Mouse (Mus musculus) embryo, embryonic 11.5 days (tissue): Measurements from ENCODE around the gene Ctcf.

ENCODE experiments used
- DNase-seq: peaks from one replicate; pipeline ENCODE4 v3.0.0-alpha.2; 2012; ENCODE audit warnings: low read depth, low spot score

Ctcf gene

DNA sequence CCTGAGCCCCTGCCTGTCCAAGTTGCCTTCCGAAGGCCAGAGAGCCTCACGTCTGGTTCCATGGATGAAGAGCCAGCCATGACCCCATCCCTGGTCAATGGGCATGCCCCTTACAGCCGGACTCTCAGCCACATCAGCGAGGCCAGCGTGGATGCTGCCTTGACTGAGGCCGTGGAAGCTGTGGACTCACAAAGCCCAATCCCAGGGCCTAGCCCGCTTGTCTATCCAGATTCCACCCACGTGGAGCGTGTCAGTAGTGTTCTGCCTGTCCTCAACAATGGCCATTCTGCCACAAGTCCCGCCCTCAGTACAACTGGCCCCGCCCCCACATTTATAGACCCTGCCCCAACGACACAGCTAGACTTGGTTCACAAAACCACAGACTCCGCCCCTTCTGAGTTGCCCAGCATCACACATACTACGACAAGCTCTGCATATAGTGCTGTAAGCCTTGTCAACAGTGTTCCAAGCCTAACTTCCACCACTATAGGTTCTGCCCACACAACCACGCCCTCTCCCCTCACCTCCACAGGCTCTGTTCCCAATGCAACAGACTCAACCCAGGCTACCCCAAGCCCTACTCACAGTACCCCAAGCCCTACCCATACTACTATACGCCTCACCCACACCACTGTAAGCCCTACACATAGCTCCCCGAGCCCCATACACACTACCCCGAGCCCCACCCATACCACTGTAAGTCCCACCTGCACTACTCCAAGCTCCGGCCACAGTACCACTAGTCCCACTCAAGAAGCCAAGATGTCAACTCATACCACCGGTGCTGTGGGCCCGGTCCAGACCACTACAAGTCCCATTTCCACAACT lies 18.7 kb upstream of the Ctcf start:
- no peak for DNase-seq

- no peak for DNase-seq
Observed at GRCm38 (mm10) chr8:105618279-105618634, 18.1 kb upstream of the Ctcf start.

- DNase-seq, result no peak
Observed at GRCm38 (mm10) chr8:105618892-105619591, 17.3 kb upstream of the Ctcf start.

- DNase-seq, result no peak
Observed at GRCm38 (mm10) chr8:105620211-105620610, 16.2 kb upstream of the Ctcf start.

DNA sequence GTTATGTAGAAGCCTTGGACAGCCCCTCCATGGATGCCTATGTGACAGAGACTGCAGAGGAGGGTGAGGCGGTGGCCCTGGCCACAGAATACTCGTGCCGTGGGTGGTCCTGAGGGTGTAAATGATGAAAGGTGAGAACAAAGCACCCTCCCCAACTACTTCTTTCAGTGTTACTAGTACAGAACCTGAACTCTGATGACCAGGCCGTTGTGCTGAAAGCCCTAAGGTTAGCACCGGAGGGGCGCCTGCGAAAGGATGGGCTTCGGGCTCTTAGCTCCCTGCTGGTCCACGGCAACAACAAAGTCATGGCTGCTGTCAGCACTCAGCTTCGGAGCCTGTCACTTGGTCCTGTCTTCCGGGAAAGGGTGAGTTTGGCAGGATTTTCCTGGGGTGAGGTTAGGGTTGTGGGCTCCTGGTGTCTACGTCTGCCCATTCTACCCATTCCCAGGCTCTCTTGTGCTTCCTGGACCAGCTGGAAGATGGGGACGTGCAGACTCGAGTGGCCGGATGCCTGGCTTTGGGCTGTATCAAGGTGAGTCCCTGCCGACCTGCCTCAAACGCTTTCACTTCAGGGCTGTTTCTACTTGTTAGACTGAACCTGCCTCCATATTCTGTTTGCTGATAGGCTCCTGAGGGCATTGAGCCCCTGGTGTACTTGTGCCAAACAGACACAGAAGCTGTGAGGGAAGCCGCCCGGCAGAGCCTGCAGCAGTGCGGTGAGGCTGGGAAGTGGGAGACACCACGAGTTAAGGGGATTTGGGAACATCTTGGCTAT lies 15.2 kb upstream of the Ctcf start:
- no peak for DNase-seq

- no peak for DNase-seq
Observed at GRCm38 (mm10) chr8:105621841-105622240, 14.5 kb upstream of the Ctcf start.

DNA sequence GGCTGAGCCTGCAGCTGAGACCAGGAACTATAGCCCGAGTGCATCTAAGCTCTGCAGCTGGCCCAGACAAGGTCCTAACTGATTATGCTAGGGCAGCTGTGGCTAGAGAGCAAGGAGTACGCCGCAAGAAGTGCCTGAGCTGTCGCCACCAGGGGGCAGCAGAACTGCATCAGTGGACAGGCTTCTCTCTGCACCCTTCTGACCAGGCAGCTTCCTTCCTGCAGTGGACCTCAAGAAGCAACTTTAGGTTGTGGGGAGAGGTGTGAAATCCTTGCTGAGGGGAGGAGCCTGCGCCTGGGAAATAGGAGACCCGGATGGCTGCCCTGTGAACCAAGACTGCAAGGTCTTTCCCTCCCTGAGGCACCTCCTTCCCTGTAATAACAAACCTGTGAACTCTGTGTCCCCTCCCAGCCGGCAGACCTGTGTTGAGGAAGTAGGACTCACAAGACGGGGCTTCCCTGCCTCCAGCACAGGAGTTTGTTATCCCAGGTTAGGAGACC lies 13.9 kb upstream of the Ctcf start:
- peak; percentile 94 for DNase-seq

DNA sequence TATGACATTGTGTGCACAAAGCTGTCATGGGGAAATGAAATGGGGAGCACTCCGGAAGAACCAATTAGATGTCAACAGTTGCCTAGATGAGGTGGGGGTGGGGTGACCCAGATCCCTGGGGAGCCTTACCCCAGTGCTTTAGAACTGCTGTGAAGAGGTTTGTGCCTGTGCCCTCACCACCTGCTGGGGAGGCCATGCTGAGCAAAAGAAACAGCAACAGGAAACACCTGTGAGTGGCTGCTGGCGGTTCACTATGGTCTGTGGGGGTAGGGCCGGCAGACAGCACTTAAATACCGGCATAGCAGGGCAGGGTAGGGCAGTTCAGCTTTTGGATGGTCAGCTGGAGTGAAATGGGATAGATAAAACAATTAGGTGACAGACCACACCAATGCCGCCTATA lies 13.2 kb upstream of the Ctcf start:
- no peak for DNase-seq

- no peak for DNase-seq
Observed at GRCm38 (mm10) chr8:105623679-105624245, 12.6 kb upstream of the Ctcf start.

DNA sequence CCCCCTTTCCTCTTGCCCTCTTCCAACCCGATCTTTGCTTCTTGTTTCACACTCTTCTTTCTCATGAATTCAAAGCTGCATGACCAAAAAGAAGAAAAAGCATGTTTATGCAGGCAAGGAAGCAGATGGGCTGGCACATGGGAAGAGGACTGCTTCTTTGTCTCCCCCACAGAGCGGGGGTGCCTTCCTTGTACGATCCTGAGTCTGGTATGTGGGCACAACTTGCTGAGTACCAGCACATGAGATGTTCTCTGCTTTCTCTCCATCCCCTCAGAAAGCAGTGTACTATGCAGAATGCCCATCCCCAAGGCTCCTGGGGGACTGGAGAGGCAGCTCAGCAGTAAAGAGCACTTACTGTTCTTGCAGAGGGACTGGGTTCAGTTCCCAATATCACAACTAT lies 12.0 kb upstream of the Ctcf start:
- no peak for DNase-seq

- DNase-seq, result no peak
Observed at GRCm38 (mm10) chr8:105624831-105625230, 11.5 kb upstream of the Ctcf start.

- DNase-seq, result no peak
Observed at GRCm38 (mm10) chr8:105626086-105626485, 10.3 kb upstream of the Ctcf start.

- no peak for DNase-seq
Observed at GRCm38 (mm10) chr8:105629337-105629736, 7.0 kb upstream of the Ctcf start.

- DNase-seq, result no peak
Observed at GRCm38 (mm10) chr8:105634771-105635458, 1.5 kb upstream of the Ctcf start.

GRCm38 (mm10) chr8:105635481-105635880 lies 887 bp upstream of the Ctcf start:
- no peak for DNase-seq

DNA sequence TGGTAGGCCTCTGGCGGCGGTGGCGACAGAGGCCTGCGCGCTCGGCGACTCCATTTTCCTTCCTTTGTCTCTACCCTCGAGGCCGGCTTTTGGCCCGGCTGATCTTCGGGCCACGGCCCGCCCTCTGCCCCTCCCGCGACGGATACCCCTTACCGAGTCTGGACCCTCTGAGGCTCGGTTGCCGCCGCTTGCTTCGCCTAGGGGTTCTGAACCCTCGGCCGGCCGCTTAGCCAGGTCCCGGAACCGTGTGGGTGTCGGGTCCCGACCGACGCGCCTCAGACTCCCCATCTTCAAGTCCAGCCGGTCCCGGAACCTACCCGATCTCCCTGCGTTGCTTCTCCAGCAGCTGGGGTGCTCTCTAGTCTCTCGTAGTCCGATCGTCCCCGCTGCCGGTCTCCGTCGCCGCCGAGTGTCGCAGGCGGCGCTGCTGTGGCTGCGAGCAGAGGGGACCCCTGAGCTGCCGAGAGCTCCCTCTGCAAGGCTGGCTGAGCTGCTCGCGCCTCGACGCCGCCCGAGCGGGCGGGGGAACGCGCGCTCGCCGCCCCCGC lies 669 bp downstream of the Ctcf start, which contains the start of gene Agrp:
Gene Agrp, minus strand, starts transcription at position 431 of the 548 bp plus-strand sequence.
- peak; percentile 51 for DNase-seq

- DNase-seq, result no peak
Observed at GRCm38 (mm10) chr8:105637601-105638041, 1.3 kb downstream of the Ctcf start.

- DNase-seq, result no peak
Observed at GRCm38 (mm10) chr8:105638510-105638909, 2.1 kb downstream of the Ctcf start.

GRCm38 (mm10) chr8:105639835-105640234 lies 3.5 kb downstream of the Ctcf start:
- no peak for DNase-seq

DNA sequence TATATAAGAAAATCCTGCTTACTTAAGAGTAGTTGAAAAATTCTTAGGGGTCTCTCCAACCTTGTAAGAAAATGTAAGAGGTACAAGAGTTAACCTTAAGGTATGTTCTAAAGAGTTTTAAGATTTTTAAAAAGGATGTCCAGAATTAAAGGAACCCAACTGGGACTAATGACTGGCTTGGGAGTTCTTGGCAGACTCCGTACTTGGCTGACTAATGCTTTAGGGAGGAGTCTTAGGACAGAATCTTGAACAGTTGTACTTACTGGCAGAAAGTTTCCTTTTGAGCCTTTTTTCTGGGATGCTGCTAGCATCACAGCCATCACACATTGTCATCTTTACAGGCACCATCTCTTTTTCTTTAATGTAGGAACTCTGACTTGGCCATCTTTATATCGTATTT lies 4.1 kb downstream of the Ctcf start:
- no peak for DNase-seq

DNA sequence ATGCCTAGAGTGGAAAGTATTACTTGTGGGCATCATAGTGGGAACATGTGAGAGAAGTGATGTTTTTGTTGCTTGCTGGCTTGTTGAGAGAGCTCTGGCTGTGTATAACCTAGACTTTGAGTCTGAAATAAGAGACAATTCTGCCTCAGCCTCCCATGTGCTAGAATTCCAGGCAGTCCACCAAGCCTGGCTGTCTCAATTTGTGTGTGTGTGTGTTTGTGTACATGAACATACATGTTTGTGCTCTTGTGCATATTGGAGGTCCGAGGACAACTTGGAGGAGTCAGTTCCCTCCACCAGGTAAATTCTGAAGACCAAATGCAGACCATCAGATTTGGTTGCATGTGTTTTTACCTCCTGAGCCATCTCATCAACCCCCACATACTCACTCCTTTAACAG lies 8.8 kb downstream of the Ctcf start:
- no peak for DNase-seq
